Mouse (Mus musculus): ENCODE data around the gene Draxin. TPM values are rescaled to one million over a fixed set of nuclear protein-coding genes. Genes with fewer than 3 reads are reported as not detected.

Draxin gene
- polyA plus RNA-seq (2012; rRNA removed), result 40.4 and 42.8 TPM in 2 replicates

GRCm38 (mm10) chr4:148130561-148131413 lies at the start of gene Draxin:
Gene Draxin (minus strand): TSS chr4:148130698.

GRCm38 (mm10) chr4:148160436-148161390 lies 30.2 kb upstream of the Draxin start, which contains the start of the genes Fbxo44 and Fbxo2:
Gene Fbxo44 (minus strand): TSS chr4:148160482.
Gene Fbxo2 (plus strand): TSS chr4:148160621.

DNA sequence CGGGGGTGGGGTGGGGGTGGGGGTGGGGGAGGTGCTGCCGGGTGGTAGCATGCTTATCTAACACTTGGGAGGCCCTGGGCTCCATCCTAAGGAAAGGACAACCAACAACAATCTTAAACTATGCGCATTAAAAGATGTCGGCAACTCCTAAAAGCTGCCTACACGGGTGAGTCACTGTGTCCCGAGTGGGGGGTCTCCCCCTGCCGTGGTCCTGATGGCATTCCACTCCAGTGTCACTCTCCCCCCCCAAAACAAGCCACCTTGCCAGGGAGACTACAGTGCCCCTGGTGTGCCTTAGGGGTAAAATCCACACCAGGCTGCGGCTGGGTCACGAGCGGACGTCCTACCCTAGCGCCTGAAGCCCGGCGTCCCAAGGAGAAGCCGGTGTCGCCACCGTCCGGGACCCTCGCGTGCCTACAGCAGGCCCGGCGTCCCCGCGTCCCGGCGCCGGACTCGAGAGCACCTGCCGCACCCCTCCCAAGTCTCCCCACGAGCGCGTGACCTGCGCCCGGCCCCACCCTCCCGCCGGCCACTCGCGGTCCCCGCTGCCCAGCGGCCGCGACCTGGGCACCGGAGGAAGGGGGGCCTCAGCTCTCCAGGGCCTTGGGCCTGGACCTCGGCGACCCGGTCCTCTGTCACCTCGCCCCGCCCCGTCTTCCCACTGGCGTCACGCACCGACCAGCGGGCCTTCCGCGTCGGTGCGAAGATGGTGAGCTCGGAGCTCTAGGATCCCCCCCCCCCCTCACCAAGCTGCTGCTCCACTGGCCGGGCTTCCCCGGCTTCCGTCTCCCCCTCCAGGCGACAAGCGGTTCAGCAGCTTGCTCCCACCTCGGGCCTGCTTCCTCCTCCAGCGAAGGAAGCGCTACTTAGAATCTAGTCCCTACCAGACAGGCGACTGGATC lies 21.0 kb upstream of the Draxin start, which contains the start of gene Fbxo6:
Gene Fbxo6 (minus strand): TSS at position 874 of the 902 bp plus-strand sequence.

GRCm38 (mm10) chr4:148130133-148130532 lies 365 bp downstream of the Draxin start, which contains the start of gene Mad2l2:
Gene Mad2l2 (plus strand): TSS chr4:148130384.

DNA sequence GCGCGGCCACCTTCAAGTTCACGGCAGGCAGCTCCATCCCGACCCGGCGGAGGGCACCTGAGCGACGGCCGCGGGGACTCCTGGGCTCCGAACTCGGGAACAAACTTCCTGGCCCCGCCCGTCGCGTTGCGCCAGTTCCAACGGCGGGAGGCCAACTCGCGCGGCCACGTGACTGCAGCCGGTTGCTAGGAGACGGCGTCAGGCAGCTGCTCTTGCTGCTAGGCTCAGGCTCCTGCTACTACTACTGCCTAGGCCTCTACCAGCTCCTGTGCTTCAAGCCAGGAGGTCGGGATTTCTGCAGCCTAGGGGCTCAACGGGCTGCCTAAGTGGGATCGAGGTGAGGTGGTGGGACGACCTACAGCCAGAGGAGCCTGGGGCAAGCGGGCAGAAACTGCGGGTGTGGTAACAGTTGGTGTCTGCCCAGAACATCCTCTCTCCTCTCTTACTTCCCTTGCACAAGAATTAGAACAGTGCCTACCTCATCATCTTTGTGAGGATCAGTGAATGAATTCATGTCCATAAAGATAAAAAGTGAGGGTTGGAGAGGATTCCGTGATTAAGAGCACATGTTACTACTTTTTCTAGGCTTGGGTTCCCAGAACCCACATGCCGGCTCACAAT lies 42.5 kb downstream of the Draxin start, which contains the start of gene Agtrap:
Gene Agtrap (minus strand): TSS at position 125 of the 621 bp plus-strand sequence.

Other genes starting within 250 kb of the Draxin start
- gene Mfn2, start 226.0 kb downstream of the Draxin start, polyA plus RNA-seq (2012; rRNA removed), result 73.6 and 75.9 TPM in 2 replicates
- gene Plod1, start 193.9 kb downstream of the Draxin start, polyA plus RNA-seq (2012; rRNA removed), result 13.5 and 15.5 TPM in 2 replicates
- 42.5 and 42.9 TPM in 2 replicates for gene 2510039O18Rik, start 189.8 kb downstream of the Draxin start, polyA plus RNA-seq (2012; rRNA removed)
- 0.12 and 0.25 TPM in 2 replicates for gene Nppb, start 144.9 kb downstream of the Draxin start, polyA plus RNA-seq (2012; rRNA removed)
- 0.82 and 1.1 TPM in 2 replicates for gene Nppa, start 130.0 kb downstream of the Draxin start, polyA plus RNA-seq (2012; rRNA removed)
- gene Clcn6, start 91.9 kb downstream of the Draxin start, polyA plus RNA-seq (2012; rRNA removed), result 51.4 and 54.8 TPM in 2 replicates
- gene Mthfr, start 91.6 kb downstream of the Draxin start, polyA plus RNA-seq (2012; rRNA removed), result 26.1 and 28.2 TPM in 2 replicates
- gene Agtrap, start 42.7 kb downstream of the Draxin start, polyA plus RNA-seq (2012; rRNA removed), result 4.0 and 4.1 TPM in 2 replicates
- 105 and 106 TPM in 2 replicates for gene Mad2l2, start 314 bp downstream of the Draxin start, polyA plus RNA-seq (2012; rRNA removed)
- gene Fbxo6, start 21.4 kb upstream of the Draxin start, polyA plus RNA-seq (2012; rRNA removed), result 21.9 and 23.4 TPM in 2 replicates
- gene Fbxo44, start 29.8 kb upstream of the Draxin start, polyA plus RNA-seq (2012; rRNA removed), result 114 and 122 TPM in 2 replicates
- gene Fbxo2, start 29.9 kb upstream of the Draxin start, polyA plus RNA-seq (2012; rRNA removed), result 8.8 and 14.9 TPM in 2 replicates
- gene Disp3, start 157.3 kb upstream of the Draxin start, polyA plus RNA-seq (2012; rRNA removed), result 13.1 and 13.7 TPM in 2 replicates